Mouse (Mus musculus): ENCODE measurements at regions not wholly inside any gene's neighbourhood (a gene's known extent, or its start where the extent isn't known, plus 50 kb on each side); places are given as distances from the start of the nearest gene placed in this dataset.

GRCm38 (mm10) chr2:78994800-78995555 lies 127.1 kb downstream of the Ube2e3 start:
- TF ChIP-seq CTCF (conservative IDR thresholded peaks at IDR 0.05; ENCODE audit: insufficient read depth, insufficient read length, low read depth, low read length): no peak
- TF ChIP-seq POLR2A (IDR thresholded peaks at IDR 0.05; ENCODE audit: low read depth, low read length): no peak

Data from kidney, adult 2 months (tissue).